Mouse (Mus musculus): Measurements from ENCODE around the gene Eri3.

DNA sequence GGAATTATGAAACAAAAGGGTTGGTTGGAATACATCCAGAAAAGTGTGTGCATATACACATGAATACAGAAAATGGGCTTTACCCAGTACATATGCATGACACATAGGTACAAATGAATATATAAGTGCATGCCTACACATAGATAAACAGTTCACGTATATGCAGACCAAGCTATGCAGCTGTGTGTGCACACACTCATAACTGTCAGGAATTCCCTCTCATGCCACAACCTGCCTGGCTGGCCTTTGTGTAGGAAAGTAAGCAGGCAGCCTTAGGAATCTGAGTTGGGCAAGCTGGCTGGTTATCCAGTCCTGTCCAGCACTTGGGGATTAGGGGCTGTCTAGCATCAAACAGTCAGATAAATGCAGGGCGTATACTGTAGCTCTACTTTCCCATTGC is 72.9 kb downstream of the Eri3 start:
- TF ChIP-seq POLR2A (IDR thresholded peaks at IDR 0.05; ENCODE audit: control insufficient read depth, low read depth, low read length) (no peak), CTCF (IDR thresholded peaks at IDR 0.05; ENCODE audit: control insufficient read depth, insufficient read depth, insufficient replicate concordance, low read depth, low read length) (no peak)
